Mouse (Mus musculus): ENCODE data around the gene Adprhl2. TPM values are rescaled to one million over a fixed set of nuclear protein-coding genes. Genes with fewer than 3 reads are reported as not detected.

Gene Adprhl2
- polyA plus RNA-seq, 1 experiment: 44.3 TPM

DNA sequence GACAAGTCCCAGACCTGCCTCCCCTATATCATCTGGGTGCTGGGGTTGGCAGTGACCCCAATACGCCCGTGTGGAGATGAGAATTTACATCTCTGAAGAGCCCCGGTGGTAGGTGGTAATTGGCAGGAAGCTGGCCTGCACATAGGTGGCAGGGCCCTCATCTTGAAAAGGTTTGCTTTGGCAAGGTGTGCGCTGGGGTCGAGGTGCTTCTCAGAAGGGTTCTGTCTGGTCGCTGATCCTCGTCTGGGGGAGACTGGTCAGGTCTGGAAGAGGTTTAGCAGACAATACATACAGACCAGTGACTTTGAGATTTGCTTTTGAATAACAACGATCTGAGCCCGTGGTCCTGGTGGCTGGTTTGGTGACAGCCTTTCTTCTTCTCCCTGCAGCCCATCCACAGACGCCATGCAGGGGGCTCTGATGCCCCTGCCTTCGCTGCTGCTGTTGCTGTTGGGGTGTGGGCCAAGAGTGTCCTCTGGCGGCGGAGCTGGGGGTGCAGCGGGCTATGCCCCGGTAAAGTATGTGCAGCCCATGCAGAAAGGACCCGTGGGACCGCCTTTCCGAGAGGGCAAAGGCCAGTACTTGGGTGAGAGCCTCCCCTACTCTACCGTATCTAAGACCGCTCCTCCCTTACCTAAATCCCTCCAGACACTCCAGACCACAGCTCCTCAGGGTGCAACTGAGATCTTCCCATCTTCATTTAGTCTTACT, 12.1 kb downstream of the Adprhl2 start:
- peaks cover 1% of the 10 kb centered on the region; the same call in 1 of the 2 replicates for H3K36me3 ChIP-seq (ENCODE audit: control insufficient read depth, insufficient read depth, low read length)
- DNase-seq (ENCODE audit: low read depth in 1 of 2, low spot score in 2 of 2): no peak
- no peaks in the 10 kb centered on the region for H3K4me1 ChIP-seq (ENCODE audit: control insufficient read depth, insufficient read depth, insufficient read length)
- 22% methylated on average over 20 of the region's 20 CpGs for WGBS
- H3K4me3 ChIP-seq (ENCODE audit: extremely low read depth, insufficient read depth, insufficient read length): no peak overlapping the region
- TF ChIP-seq CTCF (IDR thresholded peaks at IDR 0.05; ENCODE audit: extremely low read depth, insufficient read depth, insufficient read length, insufficient replicate concordance): 0 out of 2 replicates have a peak, but pooled peaks have one; percentile 8
- no peak for TF ChIP-seq POLR2A (IDR thresholded peaks at IDR 0.05; ENCODE audit: low read depth, low read length)
- no peaks in the 10 kb centered on the region; the same call in 1 of the 2 replicates for H3K27me3 ChIP-seq (ENCODE audit: control insufficient read depth, insufficient read depth, low read length)
- H3K27ac ChIP-seq (ENCODE audit: insufficient read depth, low read length): no peak overlapping the region

DNA sequence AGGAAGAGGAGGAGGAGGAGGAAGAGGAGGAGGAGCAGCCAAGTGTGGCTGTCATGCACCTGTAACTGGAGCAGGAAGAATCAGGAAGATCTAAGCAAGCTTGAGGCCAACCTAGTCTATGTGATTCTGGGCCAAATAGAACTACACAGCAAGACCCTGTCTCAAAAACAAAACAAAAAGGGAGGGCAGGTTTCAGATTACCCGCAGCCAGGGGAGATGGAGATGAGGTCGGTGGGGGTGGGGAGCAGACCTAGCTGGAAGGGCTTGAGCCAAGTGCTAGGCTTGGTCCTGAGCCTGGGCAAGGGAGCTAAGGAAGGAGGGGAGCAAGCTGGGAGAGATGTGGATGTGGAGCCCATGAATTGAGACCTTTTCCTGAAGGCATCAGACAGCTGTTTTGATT, 14.7 kb downstream of the Adprhl2 start:
- DNase-seq (ENCODE audit: low read depth in 1 of 2, low spot score in 2 of 2): no peak
- H3K27ac ChIP-seq (ENCODE audit: insufficient read depth, low read length): no peak overlapping the region
- H3K27me3 ChIP-seq (ENCODE audit: control insufficient read depth, insufficient read depth, low read length): peaks cover 4% of the 10 kb centered on the region
- WGBS: 47% methylated on average over 2 of the region's 2 CpGs
- no peaks in the 10 kb centered on the region for H3K4me1 ChIP-seq (ENCODE audit: control insufficient read depth, insufficient read depth, insufficient read length)
- no peaks in the 10 kb centered on the region for H3K36me3 ChIP-seq (ENCODE audit: control insufficient read depth, insufficient read depth, low read length)
- no peak overlapping the region for H3K4me3 ChIP-seq (ENCODE audit: extremely low read depth, insufficient read depth, insufficient read length)
- TF ChIP-seq POLR2A (IDR thresholded peaks at IDR 0.05; ENCODE audit: low read depth, low read length): no peak
- TF ChIP-seq CTCF (IDR thresholded peaks at IDR 0.05; ENCODE audit: extremely low read depth, insufficient read depth, insufficient read length, insufficient replicate concordance): no peak

DNA sequence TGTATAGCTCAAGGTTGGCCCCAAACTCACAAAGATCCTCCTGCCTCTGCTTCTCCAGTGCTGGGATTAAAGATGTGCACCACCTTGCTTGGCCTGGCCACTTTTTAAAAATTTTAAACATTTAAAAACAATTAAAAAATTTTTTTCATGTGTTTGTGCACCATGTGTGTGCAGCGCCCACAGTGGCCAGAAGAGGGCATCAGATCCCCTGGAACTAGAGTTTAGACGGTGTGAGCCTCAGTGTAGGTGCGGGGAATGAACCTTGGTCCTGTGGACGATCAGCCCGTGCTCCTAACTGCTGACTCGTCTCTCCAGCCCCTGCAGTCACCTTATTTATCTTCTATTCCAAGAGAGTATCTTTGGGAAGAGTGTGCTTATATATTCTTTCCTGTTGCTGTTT, 15.4 kb downstream of the Adprhl2 start:
- Histone ChIP-seq H3K27me3 (ENCODE audit: control insufficient read depth, insufficient read depth, low read length) (peaks cover 9% of the 10 kb centered on the region), H3K36me3 (ENCODE audit: control insufficient read depth, insufficient read depth, low read length) (no peaks in the 10 kb centered on the region), H3K4me1 (ENCODE audit: control insufficient read depth, insufficient read depth, insufficient read length) (peaks cover 3% of the 10 kb centered on the region; the same call in 1 of the 2 replicates), H3K27ac (ENCODE audit: insufficient read depth, low read length) (no peak overlapping the region), H3K4me3 (ENCODE audit: extremely low read depth, insufficient read depth, insufficient read length) (no peak overlapping the region)
- WGBS: 92% methylated on average over 6 of the region's 6 CpGs
- TF ChIP-seq CTCF (IDR thresholded peaks at IDR 0.05; ENCODE audit: extremely low read depth, insufficient read depth, insufficient read length, insufficient replicate concordance) (no peak), POLR2A (IDR thresholded peaks at IDR 0.05; ENCODE audit: low read depth, low read length) (no peak)
- no peak for DNase-seq (ENCODE audit: low read depth in 1 of 2, low spot score in 2 of 2)

DNA sequence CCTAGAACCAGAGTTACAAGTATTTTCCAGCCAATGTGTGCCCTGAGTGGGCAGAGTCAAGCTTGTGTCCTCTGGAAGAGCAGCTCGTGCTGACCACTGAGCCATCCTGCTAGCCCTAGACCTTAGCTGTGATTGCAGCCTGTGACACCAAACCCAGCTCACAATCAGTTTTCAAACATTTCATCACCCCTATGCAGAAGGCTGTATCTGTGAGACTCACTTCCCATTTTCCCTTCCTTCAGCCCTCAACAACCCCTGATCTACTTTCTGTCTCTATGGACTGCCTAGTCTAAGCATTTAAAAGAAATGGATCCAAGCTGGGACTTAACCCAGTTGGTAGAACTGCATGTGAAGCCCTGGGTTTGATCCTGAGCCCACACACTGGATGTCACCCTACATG, 16.1 kb downstream of the Adprhl2 start:
- Histone ChIP-seq H3K36me3 (ENCODE audit: control insufficient read depth, insufficient read depth, low read length) (no peaks in the 10 kb centered on the region), H3K4me3 (ENCODE audit: extremely low read depth, insufficient read depth, insufficient read length) (no peak overlapping the region), H3K4me1 (ENCODE audit: control insufficient read depth, insufficient read depth, insufficient read length) (peaks cover 7% of the 10 kb centered on the region; the same call in 1 of the 2 replicates), H3K27me3 (ENCODE audit: control insufficient read depth, insufficient read depth, low read length) (peaks cover 12% of the 10 kb centered on the region), H3K27ac (ENCODE audit: insufficient read depth, low read length) (no peak overlapping the region)
- no peak for TF ChIP-seq POLR2A (IDR thresholded peaks at IDR 0.05; ENCODE audit: low read depth, low read length)
- TF ChIP-seq CTCF (IDR thresholded peaks at IDR 0.05; ENCODE audit: extremely low read depth, insufficient read depth, insufficient read length, insufficient replicate concordance): no peak
- DNase-seq (ENCODE audit: low read depth in 1 of 2, low spot score in 2 of 2): no peak
- 85% methylated on average over 1 of the region's 1 CpGs for WGBS

DNA sequence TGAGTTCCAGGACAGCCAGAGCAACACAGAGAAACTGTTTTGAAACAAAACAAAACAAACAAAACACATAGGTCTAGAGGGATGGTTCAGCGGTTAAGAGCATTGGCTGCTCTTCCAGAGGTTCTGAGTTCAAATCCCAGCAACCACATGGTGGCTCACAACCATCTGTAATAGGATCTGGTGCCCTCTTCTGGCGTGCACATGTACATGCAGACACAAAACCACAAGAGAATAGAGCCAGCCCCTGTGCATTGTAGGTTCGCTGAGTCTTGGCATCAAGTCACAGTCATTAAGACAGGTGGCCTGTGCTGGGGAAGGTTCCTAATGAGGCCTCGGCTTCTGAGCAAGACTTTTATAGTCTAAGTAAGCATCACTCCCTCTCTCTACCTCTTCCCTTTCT, 17.6 kb downstream of the Adprhl2 start:
- no peak overlapping the region for H3K27ac ChIP-seq (ENCODE audit: insufficient read depth, low read length)
- TF ChIP-seq POLR2A (IDR thresholded peaks at IDR 0.05; ENCODE audit: low read depth, low read length) (no peak), CTCF (IDR thresholded peaks at IDR 0.05; ENCODE audit: extremely low read depth, insufficient read depth, insufficient read length, insufficient replicate concordance) (no peak)
- no peaks in the 10 kb centered on the region for H3K36me3 ChIP-seq (ENCODE audit: control insufficient read depth, insufficient read depth, low read length)
- H3K4me1 ChIP-seq (ENCODE audit: control insufficient read depth, insufficient read depth, insufficient read length): peaks cover 9% of the 10 kb centered on the region
- 61% methylated on average over 4 of the region's 4 CpGs for WGBS
- peaks cover 12% of the 10 kb centered on the region for H3K27me3 ChIP-seq (ENCODE audit: control insufficient read depth, insufficient read depth, low read length)
- H3K4me3 ChIP-seq (ENCODE audit: extremely low read depth, insufficient read depth, insufficient read length): no peak overlapping the region
- DNase-seq (ENCODE audit: low read depth in 1 of 2, low spot score in 2 of 2): no peak

DNA sequence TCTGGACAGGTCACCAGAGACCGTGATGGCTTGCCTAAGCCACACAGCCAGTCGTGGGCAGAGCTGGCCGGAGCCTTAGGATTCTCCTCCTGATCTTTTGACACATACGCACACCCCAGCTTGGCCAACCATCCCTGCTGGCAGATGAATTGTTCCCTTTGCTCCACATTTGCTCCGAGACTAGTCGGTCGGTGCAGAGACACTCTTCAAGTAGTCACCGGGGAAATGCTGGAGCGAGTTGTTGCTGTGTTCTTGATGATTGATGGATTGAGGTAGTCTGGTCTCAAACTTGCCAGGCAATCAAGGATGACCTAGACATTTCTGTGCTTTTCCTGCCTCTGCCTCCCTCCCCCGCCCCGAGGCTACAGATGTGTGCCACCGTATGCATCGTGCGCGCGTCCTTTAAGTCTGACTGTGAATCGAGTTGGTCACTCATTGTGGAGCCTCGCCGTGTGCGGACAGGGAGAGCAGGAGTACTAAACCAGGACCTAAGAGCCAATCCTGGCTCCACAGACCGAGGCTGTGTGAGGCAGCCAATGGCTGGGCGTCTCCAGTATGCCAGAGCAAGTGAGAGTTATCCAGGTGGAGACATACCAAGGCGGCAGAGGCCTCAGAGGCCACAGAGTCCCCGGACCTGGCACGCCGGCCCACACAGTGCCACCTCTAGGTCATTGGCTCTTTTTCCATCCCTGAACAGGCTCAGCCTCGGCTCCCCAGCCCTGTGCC, 19.8 kb downstream of the Adprhl2 start:
- 27% methylated on average over 27 of the region's 27 CpGs for WGBS
- Histone ChIP-seq H3K27me3 (ENCODE audit: control insufficient read depth, insufficient read depth, low read length) (peaks cover 20% of the 10 kb centered on the region), H3K27ac (ENCODE audit: insufficient read depth, low read length) (no peak overlapping the region), H3K36me3 (ENCODE audit: control insufficient read depth, insufficient read depth, low read length) (no peaks in the 10 kb centered on the region), H3K4me3 (ENCODE audit: extremely low read depth, insufficient read depth, insufficient read length) (peak overlapping the region; percentile 22; the same call in 1 of the 2 replicates), H3K4me1 (ENCODE audit: control insufficient read depth, insufficient read depth, insufficient read length) (peaks cover 9% of the 10 kb centered on the region)
- TF ChIP-seq POLR2A (IDR thresholded peaks at IDR 0.05; ENCODE audit: low read depth, low read length) (no peak), CTCF (IDR thresholded peaks at IDR 0.05; ENCODE audit: extremely low read depth, insufficient read depth, insufficient read length, insufficient replicate concordance) (no peak)
- no peak for DNase-seq (ENCODE audit: low read depth in 1 of 2, low spot score in 2 of 2)
